Mouse (Mus musculus) MEL (cell line): ENCODE measurements at regions not wholly inside any gene's neighbourhood (a gene's known extent, or its start where the extent isn't known, plus 50 kb on each side); places are given as distances from the start of the nearest gene placed in this dataset.

ENCODE experiments used
- CTCF ChIP-seq, 3 experiments: IDR thresholded peaks in 2 of 3; conservative IDR thresholded peaks in 1 of 3; 2 replicates each; pipeline ENCODE4 v1.5.1; 2011 to 2012; ENCODE audit warnings: low read length in 3 of 3, low read depth in 2 of 3, mild to moderate bottlenecking in 2 of 3, improper control_type of control experiment in 1 of 3, inconsistent platforms in 1 of 3, mixed read lengths in 1 of 3, moderate library complexity in 1 of 3; ENCODE audit not compliant: control insufficient read depth in 1 of 3, insufficient read depth in 1 of 3, poor library complexity in 1 of 3, severe bottlenecking in 1 of 3
- POLR2AphosphoS5 ChIP-seq: IDR thresholded peaks from 2 replicates; pipeline ENCODE4 v1.6.1; 2012; ENCODE audit warnings: low read depth, borderline replicate concordance, mild to moderate bottlenecking, inconsistent platforms, low read length, moderate library complexity, mixed read lengths

DNA sequence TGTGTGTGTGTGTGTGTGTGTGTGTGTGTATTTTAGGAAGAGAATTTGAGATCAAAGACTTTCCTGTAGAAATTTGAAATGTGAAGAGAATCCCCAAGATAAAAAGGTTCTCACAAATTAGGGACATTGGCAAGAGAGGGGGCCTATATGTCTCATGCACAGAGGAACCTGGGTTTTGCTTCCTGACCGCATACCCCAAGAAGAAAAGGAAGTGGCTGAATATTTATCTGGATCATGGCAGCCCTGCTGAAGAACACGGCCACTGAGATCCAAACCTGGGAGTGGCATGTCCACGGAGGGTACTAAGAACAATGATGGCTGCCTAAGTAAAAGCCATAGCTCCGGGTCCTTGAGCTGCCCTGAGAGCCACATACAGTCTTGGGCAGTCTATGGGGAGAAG is 178.3 kb downstream of the Rps29 start:
- no peak for TF ChIP-seq CTCF (IDR thresholded peaks at IDR 0.05 in 2 of 3, conservative IDR thresholded peaks at IDR 0.05 in 1 of 3; ENCODE audit: control insufficient read depth in 1 of 3, insufficient read depth in 1 of 3, low read depth in 2 of 3, low read length in 3 of 3, poor library complexity in 1 of 3, severe bottlenecking in 1 of 3)
- no peak for TF ChIP-seq POLR2AphosphoS5
